Mouse (Mus musculus) cerebellum, adult 2 months (tissue): ENCODE data around the gene Tspan4. TPM values are rescaled to one million over a fixed set of nuclear protein-coding genes. Genes with fewer than 3 reads are reported as not detected.

Experiments used
- DNase-seq, 2 experiments: peaks; one replicate each; pipeline ENCODE4 v3.0.0; 2021
- H3K27ac ChIP-seq: fragments of 200-500 bp; 2 replicates; pipeline ENCODE4 v1.5.1; 2012; ENCODE audit warnings: low read length, control low read depth, inconsistent platforms; ENCODE audit not compliant: insufficient read depth
- H3K27me3 ChIP-seq: fragments of 200-500 bp; 2 replicates; pipeline ENCODE4 v1.6.1; 2012; ENCODE audit warnings: inconsistent platforms, mild to moderate bottlenecking, low read length, moderate library complexity; ENCODE audit not compliant: control insufficient read depth, insufficient read depth
- H3K4me1 ChIP-seq: fragments of 200-500 bp; 2 replicates; pipeline ENCODE4 v1.6.1; 2011; ENCODE audit warnings: low read length; ENCODE audit not compliant: control insufficient read depth, insufficient read depth
- H3K4me3 ChIP-seq: fragments of 200-500 bp; replicated peaks from 2 replicates; pipeline ENCODE3; 2011; ENCODE audit warnings: mild to moderate bottlenecking, low read depth, low read length, control low read depth; ENCODE audit not compliant: insufficient read depth
- CTCF ChIP-seq: fragments of 200-500 bp; IDR thresholded peaks from 2 replicates; pipeline ENCODE4 v1.5.1; 2011; ENCODE audit warnings: low read depth, mild to moderate bottlenecking, control low read depth, low read length, moderate library complexity, borderline replicate concordance; ENCODE audit not compliant: insufficient read depth
- POLR2A ChIP-seq: fragments of 200-500 bp; IDR thresholded peaks from 2 replicates; pipeline ENCODE4 v1.6.1; 2011; ENCODE audit warnings: low read length, control low read depth, borderline replicate concordance; ENCODE audit not compliant: insufficient read depth
- WGBS: fragments of 180-500 bp; shearing (Covaris S2); methylation state at CpG from one replicate; pipeline ENCODE4 v1.1.7; 2018; 5-methylcytosine and 5-hydroxymethylcytosine counted together
- polyA plus RNA-seq: library from polyadenylated mRNA; depleted of rRNA; stranded (reverse); fragments of >200 nt; gene quantifications from 2 replicates; pipeline ENCODE4 v1.2.3, GENCODE M21; 2012

Tspan4 gene
- polyA plus RNA-seq, 1 experiment, result 140 TPM

DNA sequence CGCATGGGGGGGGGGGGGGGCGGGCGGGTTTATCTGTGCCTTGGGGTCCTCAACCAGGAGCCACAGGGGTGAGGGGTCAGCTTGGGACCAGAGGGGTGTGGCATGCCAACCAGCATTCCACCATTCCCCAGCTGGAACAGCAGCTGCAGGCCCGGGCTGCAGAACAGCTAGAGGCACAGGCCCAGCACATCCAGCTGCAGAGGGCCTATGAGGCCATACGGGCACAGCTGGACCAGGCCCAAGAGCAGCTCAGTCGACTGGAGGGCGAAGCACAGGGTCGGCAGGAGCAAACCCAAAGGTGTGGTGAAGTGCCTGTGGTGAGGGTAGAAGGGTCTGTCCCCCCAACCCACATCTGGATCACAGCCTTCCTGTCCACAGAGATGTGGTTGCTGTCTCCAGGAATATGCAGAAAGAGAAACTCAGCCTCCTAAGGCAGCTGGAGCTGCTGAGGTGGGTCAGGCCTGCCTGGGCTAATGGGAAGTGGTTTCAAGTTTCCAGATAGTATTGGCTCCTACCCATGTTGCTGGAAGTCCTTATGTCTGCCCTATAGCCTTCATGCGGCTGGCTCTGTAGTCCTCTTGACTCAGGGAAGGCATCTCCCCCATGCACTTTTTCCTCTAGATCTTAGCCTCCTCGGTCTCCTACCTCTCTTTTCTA, 9.5 kb upstream of the Tspan4 start:
- TF ChIP-seq CTCF (no peak), POLR2A (no peak)
- DNase-seq, result no peak
- H3K4me1 ChIP-seq, result peaks cover 33% of the 10 kb centered on the region
- no peak overlapping the region for H3K4me3 ChIP-seq
- H3K27ac ChIP-seq, result no peak overlapping the region
- 51% methylated on average over 10 of the region's 10 CpGs for WGBS
- no peaks in the 10 kb centered on the region for H3K27me3 ChIP-seq

DNA sequence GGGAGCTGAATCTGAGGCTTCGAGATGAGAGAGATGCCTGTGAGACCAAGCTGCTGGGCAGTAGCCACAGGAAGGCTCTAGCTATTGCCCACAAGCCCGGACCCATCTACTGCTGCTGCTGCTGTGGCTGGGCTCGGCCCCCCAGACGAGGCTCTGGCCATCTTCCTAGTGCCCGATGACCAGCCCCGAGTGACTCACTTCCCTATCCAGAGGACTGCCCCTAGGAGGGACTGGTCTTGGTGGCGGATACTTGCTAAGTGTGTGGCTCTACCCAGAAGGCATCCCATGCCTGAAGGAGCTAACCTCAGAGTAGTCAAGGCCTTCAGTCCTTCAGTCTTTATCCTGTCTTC, 9.0 kb upstream of the Tspan4 start:
- H3K27me3 ChIP-seq, result no peaks in the 10 kb centered on the region
- peaks cover 28% of the 10 kb centered on the region for H3K4me1 ChIP-seq
- TF ChIP-seq POLR2A, result no peak
- no peak for TF ChIP-seq CTCF
- DNase-seq, result no peak
- 83% methylated on average over 7 of the region's 7 CpGs for WGBS
- no peak overlapping the region for H3K4me3 ChIP-seq
- no peak overlapping the region for H3K27ac ChIP-seq

DNA sequence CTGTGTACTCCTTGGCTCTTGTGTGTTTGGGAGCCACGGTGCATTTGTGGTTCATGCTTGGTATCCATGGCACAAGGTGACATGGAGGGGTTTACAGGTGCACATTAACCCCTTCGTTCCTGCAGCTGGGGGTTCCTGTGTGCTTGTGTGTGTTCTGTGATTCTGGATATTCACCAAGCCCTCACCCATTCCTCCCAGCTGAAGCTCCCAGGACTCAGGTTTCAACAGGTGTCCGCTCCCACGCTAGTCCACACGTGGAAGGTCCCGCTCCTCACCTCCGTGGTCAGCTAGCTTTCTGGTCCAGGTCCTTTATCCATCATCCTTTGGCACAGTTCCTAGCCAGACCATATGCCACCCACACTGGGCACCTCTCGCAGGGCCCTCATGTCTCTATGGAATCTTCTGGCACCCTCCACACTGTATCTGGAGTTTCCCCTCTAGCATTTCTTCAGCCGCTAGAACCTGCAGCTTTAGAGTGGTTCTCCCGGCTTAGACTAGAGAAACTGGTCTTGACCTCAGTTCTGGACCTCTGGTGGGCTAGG, 8.4 kb upstream of the Tspan4 start:
- no peak overlapping the region for H3K27ac ChIP-seq
- H3K4me3 ChIP-seq, result peak overlapping the region; percentile 88
- no peak for DNase-seq
- TF ChIP-seq POLR2A (no peak), CTCF (no peak)
- H3K4me1 ChIP-seq, result peaks cover 28% of the 10 kb centered on the region
- H3K27me3 ChIP-seq, result no peaks in the 10 kb centered on the region
- 39% methylated on average over 10 of the region's 10 CpGs for WGBS

DNA sequence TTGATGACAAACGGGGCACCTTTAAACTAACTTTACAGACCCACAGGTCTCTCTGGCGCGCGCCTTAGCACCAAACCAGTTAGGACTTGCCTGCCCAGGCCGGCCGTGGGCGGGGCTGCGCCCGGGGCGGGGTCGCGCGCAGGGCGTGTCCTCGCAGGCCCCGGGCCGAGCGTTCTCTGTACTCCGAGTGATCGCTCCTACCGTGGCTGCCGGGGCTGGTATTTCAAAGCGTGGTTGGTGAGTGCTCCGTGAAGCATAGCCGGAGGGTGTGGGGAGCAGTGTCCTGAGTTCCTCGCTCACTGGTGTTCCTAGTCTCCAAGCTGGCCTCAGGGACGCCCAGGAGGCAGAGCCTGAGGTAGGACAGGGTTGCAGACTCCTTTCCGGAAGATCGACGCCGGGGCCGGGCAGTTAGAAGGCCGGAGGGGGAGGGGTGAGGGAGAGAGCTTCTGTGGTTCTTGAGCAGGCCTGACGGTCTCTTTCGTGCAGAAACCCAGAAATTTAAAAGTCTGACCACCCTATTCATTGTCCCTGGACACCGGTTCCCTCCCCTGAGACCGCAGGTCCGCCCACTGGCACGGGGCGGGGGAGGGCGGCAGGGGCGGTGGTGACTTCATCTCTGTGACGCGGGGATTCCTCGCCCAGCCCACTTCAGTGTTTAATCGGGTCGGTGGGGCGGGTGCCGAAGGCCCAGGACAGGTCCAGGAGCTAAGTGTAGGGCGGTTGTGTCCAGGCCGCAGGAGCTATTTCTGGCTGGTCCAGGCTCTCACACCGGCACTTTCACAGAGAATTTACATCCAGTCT, 7.6 kb upstream of the Tspan4 start, which contains the start of gene Cd151:
Cd151 (plus strand) TSS at position 163 of the 801 bp plus-strand sequence.
- H3K27me3 ChIP-seq, result no peaks in the 10 kb centered on the region
- peaks cover 23% of the 10 kb centered on the region for H3K4me1 ChIP-seq
- TF ChIP-seq POLR2A (peak; percentile 34; the same call in 1 of the 2 replicates), CTCF (no peak)
- H3K27ac ChIP-seq, result no peak within 1 kb of the TSS; the same call in 1 of the 2 replicates
- H3K4me3 ChIP-seq, result peak within 1 kb of the TSS; percentile 88
- DNase-seq, result peak; percentile 73 to 74
- WGBS, result 3% methylated on average over 52 of the region's 52 CpGs

DNA sequence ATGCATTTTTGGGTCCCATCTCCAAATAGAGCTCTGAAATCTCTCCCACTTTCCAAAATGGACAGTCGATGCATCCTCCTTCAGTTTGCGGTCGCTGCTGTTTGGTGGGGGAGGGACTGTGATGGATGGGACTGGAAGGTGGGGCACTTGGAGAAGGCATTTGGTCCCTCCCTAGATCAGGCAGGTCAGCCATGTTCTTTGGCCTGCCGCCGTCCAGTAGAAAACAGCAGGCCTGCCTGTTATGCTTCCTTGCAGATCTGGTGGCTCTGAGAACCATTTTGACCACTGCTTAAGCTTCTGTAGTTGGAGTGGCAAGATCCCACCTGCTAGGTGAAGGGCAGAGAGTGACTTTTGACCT, 6.9 kb upstream of the Tspan4 start:
- WGBS, result 60% methylated on average over 5 of the region's 5 CpGs
- peak overlapping the region; percentile 88 for H3K4me3 ChIP-seq
- H3K27me3 ChIP-seq, result no peaks in the 10 kb centered on the region
- peaks cover 20% of the 10 kb centered on the region for H3K4me1 ChIP-seq
- no peak overlapping the region; the same call in 1 of the 2 replicates for H3K27ac ChIP-seq
- DNase-seq, result no peak
- TF ChIP-seq POLR2A, result no peak

DNA sequence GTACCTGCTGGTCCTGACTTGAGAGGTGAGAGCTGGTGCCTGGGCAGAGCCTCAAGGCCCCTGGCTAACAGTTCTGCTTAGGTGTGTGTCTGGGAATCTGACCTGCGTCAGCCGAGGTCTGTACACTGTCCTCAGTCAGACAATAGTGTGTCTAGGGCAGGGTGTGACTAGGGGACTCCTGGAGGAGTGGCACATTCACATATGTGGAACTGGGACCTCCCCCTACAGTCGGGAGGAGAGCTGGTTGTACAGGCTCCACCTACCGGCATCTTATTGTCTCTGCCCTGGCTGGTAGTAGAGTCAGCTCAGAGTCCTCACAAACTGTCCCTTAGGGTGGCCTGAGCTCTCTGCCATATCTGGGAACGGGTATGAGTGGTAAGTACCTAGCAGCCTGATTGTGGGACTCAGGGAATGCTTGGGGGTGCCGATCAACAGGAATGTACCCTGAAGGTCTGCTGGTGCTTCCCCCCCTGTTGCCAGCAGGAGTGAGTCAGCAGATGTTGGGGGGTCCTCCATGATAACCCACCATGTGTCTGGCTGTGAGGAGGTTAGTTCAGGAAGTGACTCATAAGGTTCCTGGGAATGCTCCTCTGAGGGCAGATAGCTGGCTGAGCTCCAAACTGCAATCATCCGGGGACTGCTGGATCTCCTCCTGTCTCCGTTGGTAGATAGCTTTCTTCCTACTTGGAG, 6.4 kb upstream of the Tspan4 start:
- WGBS, result 17% methylated on average over 8 of the region's 8 CpGs
- DNase-seq, result peak; percentile 55 to 65
- Histone ChIP-seq H3K27me3 (no peaks in the 10 kb centered on the region), H3K27ac (no peak overlapping the region), H3K4me3 (peak overlapping the region; percentile 88), H3K4me1 (peaks cover 20% of the 10 kb centered on the region)
- TF ChIP-seq CTCF (peak; percentile 41; the same call in 1 of the 2 replicates), POLR2A (no peak)

DNA sequence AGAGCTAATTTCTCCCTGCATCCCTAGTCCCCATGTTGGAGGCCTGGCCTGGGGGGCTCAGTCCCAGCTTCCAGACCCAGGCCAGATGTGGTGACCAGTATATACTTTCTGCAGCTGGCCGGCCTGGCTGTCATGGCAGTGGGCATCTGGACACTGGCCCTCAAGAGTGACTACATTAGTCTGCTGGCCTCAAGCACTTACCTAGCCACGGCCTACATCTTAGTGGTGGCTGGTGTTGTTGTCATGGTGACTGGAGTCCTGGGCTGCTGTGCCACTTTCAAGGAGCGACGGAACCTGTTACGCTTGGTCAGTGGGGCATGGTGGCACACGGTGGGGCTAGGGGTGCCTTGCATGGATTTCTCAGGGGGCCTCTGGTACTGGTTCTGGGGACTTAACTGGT, 5.7 kb upstream of the Tspan4 start:
- peaks cover 20% of the 10 kb centered on the region for H3K4me1 ChIP-seq
- H3K27me3 ChIP-seq, result no peaks in the 10 kb centered on the region
- 59% methylated on average over 6 of the region's 6 CpGs for WGBS
- H3K27ac ChIP-seq, result no peak overlapping the region
- DNase-seq, result no peak
- TF ChIP-seq CTCF (no peak), POLR2A (no peak)
- no peak overlapping the region for H3K4me3 ChIP-seq
